Mouse (Mus musculus) frontal cortex, adult 2 months (tissue): ENCODE results near the gene Ttc27. TPM values are rescaled to one million over a fixed set of nuclear protein-coding genes. Genes with fewer than 3 reads are reported as not detected.
"Not testable (repeated sequence)": the region's sequence is repeated elsewhere in the genome, so short reads cannot be mapped to it uniquely, and the experiment has no call there.

Source experiments
- DNase-seq, 2 experiments: peaks; one replicate each; pipeline ENCODE4 v3.0.0; 2022; ENCODE audit warnings: low spot score in 1 of 2; ENCODE audit errors: extremely low spot score in 1 of 2
- polyA plus RNA-seq: library from polyadenylated mRNA; depleted of rRNA; stranded (reverse); fragments of >200 nt; gene quantifications from 2 replicates; pipeline ENCODE4 v1.2.3, GENCODE M21; 2012; rRNA removed

Ttc27 gene
- 13.0 and 13.5 TPM in 2 replicates for polyA plus RNA-seq

DNA sequence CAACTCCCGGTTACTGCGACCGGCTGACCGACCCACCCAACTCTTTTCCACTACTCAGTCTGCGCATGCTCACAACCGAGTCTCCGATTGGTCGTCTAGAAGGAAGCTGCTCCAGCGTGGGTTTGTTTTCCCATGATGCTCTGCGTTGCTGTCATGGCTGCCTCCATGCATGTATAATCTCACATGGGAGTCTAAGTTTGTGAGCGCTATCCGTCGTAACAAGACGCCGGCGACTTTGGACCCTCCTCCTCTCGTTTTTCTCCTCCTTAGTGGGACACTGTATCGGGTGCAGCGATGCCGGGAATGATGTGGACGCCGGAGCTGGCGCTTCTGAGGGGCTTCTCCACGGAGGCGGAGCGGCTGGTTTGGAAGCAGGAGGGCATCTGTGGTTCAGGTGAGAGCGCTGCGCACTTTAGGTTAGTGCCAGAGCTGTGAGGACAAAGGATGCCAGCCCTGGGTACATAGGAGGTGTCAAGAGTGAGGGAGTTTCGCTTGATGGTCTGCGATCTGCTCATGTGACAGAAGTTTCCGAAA lies at the start of gene Ttc27:
Ttc27 (plus strand) TSS at position 115 of the 534 bp plus-strand sequence.
- peak; percentile 93 to 99 for DNase-seq

DNA sequence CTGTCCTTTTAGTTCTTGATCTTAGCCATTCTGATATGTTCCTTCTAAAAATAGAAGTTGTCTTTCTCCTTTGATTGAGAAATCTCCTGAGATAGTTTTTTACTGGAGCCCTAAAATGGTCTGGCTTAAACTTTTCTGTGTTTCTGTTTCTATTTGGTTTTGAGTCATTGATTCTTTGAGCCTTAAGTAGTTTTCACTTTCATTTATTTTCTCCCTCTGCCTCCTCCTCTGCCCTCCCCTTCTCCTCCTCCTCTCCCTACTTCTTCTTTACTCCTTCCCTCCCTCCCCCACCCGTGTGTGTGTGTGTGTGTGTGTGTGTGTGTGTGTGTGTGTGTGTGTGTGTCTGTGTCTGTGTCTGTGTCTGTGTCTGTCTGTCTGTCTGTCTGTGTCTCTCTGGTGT lies 49.5 kb upstream of the Ttc27 start:
- no peak for DNase-seq

- no peak for DNase-seq
Observed at GRCm38 (mm10) chr17:74670031-74670430, 47.5 kb upstream of the Ttc27 start.

DNA sequence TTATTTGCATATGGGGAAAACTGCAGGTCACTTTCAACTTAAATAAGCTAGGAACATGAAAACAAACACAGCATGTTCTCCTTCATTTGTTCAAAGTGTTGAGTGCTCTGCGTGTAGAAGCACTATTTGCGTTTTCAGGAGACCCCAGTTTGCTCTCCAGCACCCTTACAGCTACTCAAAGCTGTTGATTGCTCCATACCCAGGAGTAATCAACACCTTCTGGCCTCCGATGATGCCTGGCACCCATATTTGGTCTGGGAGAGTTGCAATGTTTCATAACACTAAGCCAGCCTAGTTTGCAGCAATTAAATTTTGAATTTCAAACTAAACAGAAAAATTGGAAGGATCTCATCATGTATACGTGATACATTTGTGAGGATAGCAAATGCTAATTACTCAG lies 45.1 kb upstream of the Ttc27 start:
- DNase-seq = no peak

DNA sequence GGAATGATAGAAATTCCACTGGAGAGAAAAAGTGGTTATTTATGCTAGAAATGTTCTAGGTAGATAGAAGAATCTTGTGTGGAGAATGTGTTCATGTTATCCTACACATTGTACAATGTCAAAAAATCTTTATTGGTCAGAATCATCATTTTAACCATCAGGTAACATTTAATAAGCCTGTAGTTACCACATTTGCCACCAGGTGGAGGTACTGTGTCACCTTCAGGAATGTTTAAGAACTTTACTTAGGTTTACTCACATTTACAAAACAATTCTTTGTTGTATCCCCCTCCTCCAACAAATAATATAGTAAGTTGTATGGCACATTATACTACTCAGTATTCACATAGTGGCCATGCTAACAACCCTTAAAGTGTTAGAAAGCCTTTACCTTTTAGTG lies 44.3 kb upstream of the Ttc27 start:
- DNase-seq = peak in 1 of 2 experiments; percentile 75

DNA sequence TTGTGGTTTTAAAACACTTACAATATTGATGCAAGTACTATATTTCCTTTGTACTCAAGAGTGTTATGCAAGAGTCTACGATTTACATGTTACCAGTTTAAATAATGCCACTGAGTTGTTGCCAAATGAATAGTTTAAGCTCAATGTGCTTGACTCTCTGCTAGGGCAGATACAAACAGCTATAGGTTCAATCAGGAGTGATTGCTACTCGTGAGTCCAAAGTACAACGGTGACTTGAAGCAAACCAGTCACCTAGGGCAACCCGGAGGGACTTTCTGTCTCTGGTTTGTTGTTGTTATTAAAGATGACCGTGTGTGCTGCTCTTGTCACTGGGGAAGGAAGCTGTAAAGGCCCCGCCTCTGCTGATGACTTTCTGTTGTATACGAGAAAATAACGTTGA lies 39.5 kb upstream of the Ttc27 start:
- DNase-seq = no peak

GRCm38 (mm10) chr17:74684927-74685326 lies 32.6 kb upstream of the Ttc27 start:
- no peak for DNase-seq

DNA sequence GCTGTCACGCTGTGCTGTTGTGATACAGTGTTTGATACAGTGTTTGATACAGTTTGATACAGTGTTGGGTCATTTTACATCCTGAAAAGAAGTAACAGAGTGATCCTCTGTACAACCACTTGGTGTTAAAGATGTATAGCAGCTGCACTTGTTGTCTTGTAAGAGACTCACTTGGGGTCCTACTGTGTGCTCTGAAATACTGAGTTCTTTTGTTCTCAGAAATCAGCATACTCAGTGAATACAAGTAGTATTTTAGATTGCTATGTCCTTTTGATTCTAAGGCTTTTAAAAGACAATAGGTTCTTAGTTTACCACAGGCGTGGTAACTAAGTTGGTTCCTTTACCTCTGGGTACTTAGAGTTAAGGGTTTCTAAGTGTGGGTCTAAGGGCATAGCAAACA lies 29.0 kb upstream of the Ttc27 start:
- no peak for DNase-seq

GRCm38 (mm10) chr17:74689406-74689805 lies 28.1 kb upstream of the Ttc27 start:
- DNase-seq = no peak

- DNase-seq = not testable (repeated sequence)
Observed at GRCm38 (mm10) chr17:74701661-74702060, 15.9 kb upstream of the Ttc27 start.

GRCm38 (mm10) chr17:74705480-74705879 lies 12.1 kb upstream of the Ttc27 start:
- no peak for DNase-seq

- no peak for DNase-seq
Observed at GRCm38 (mm10) chr17:74706593-74706992, 10.9 kb upstream of the Ttc27 start.

DNA sequence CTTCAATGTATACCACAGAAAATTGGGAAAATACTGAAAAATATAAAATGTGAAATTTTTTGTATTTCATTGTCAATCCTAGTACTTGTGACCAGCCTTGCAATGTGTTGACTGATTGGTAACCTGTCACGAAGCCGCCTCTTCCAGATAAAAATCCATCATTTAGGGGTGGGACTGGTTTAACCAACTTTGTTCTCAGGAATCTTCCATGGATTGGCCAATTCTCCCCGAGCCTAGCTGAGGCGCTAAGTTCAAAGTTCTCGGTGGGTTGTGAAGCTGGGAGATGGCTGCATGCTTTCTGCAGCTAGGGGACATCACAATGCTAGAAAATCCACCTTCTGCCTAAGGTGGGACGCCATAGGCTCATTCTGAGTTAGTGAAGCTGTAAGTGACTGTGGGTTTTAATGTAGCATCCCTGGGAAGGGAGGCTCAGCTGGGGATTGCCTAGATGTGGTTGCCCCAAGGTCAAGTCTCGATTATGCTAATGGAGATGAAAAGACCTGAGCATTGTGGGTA lies 9.8 kb upstream of the Ttc27 start:
- no peak for DNase-seq

DNA sequence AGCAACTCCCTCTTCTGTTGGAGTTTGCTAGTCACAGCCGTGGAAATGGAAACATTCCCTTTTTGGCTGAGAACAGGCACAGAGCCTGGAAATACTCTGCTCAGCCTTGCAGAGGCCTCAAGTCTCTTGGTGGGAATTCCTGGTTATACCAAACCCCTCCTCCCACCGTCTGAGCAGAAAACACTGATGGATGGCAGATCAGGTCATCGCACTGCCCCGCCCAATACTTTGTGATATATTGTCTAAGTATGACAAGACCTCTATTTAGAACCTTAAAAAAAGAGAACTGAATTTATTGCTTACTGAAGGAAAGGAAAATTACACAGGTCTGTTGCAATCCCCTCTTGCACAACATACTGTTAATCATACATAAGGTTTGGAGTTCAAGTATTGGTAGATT lies 6.8 kb upstream of the Ttc27 start:
- no peak for DNase-seq

- DNase-seq = no peak
Observed at GRCm38 (mm10) chr17:74711627-74712026, 5.9 kb upstream of the Ttc27 start.

DNA sequence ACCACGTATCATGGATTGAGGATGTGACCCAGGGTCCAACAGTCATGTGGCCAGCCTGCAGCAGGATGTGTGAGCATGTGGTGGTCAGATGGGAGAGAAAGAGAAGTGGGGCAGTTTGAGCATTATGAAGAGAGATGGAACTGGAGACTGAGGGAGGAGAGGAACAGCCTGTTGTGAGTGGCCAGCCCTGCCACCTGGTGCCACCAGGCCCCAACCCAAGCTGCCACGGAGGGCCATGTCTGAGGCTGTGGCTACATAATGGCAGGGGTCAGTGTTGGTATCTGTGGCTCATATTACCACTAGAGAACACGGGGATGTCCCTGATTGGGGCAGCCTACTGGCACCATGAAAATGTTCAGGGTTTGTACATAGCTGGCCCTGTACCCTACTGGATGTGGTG lies 2.4 kb upstream of the Ttc27 start:
- DNase-seq = no peak

- no peak for DNase-seq
Observed at GRCm38 (mm10) chr17:74715724-74716123, 1.8 kb upstream of the Ttc27 start.

- no peak for DNase-seq
Observed at GRCm38 (mm10) chr17:74716643-74717042, 889 bp upstream of the Ttc27 start.

DNA sequence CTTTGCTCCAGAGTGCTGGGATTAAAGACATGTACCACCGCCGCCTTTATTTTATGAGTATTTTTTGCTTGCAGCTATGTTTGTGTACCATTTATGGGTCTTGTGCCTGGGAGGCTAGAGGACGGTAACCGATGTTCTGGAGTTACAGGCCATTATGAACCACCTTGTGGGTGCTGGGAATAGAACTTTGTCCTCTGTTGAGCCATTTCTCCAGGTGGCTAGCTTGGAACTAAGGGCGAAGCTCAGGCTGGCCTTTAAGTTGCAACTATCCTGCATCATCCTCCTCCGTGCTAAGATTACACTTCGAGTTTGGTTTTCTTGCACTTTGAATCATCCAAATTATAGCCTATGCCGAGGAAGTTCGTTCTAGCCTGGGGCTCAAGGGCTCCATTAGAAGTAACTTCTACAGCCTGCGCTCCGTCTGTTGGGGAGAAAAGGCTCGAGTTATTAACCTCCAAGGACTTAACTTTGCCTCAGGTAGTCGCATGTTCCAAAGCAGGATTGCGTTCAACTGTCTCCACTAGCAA lies 378 bp upstream of the Ttc27 start:
- no peak for DNase-seq

GRCm38 (mm10) chr17:74732872-74733271 lies 15.3 kb downstream of the Ttc27 start:
- no peak for DNase-seq

- DNase-seq = no peak
Observed at GRCm38 (mm10) chr17:74735392-74735791, 17.9 kb downstream of the Ttc27 start.

GRCm38 (mm10) chr17:74749659-74750058 lies 32.1 kb downstream of the Ttc27 start:
- no peak for DNase-seq

DNA sequence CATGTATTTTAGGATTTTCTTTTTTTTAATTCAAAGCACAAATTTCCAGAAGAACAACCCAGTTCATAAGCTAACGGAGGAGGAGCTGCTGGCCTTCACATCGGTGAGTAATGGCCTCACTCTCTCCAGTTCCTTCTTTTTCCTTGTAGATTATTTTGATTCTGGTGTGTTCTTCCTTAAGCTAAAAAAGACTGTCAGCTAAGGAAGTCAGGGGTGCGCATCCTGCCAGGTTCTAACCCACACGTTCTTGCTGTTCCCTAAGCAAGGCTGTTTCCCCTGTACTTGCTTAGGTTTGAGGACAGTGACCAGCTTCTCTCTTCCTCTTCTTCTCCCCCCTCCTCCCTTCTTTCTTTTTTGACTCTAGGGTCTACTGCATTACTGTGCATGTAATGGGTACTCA lies 33.5 kb downstream of the Ttc27 start:
- peak in 1 of 2 experiments; percentile 34 for DNase-seq
